Mouse (Mus musculus): ENCODE data around the gene Gm20388. TPM values are rescaled to one million over a fixed set of nuclear protein-coding genes. Genes with fewer than 3 reads are reported as not detected.

Gene Gm20388
- polyA plus RNA-seq, 1 experiment from 2014 or later, result not detected

DNA sequence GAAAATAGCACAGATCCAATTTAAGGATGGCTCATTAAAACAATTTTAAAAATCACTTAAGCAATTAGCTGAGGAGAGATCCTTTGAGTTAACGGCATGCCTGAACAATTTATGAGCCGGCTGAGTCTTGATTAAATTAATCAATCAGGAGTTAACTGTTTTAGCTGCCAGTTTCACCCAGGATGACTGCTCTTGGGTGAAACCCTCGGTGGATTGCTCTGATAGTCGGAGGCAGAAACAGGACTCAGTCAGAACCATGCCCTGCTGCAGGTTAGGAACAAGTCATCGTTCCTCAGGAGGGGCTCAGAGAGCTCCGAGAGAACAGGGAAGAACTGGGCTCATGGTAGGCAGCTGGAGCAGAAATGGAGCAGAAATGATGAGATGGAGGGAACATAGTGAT lies 4241.2 kb downstream of the Gm20388 start:
- WGBS, result 83% methylated on average over 6 of the region's 6 CpGs
- Histone ChIP-seq H3K36me3 (ENCODE audit: control insufficient read depth, insufficient read depth, low read length) (no peaks in the 10 kb centered on the region), H3K4me1 (ENCODE audit: control insufficient read depth in 2 of 2, insufficient read depth in 2 of 2, low read length in 2 of 2) (peaks cover 0 to 7% of the 10 kb centered on the region in 2 experiments; a peak in 1 of 4 replicates), H3K27ac (replicated peaks in 1 of 2; ENCODE audit: control insufficient read depth in 1 of 2, insufficient read depth in 1 of 2, low read depth in 2 of 2, low read length in 2 of 2) (no peak overlapping the region), H3K9ac (ENCODE audit: low read length) (no peak overlapping the region), H3K4me3 (ENCODE audit: control insufficient read depth in 1 of 2, insufficient read depth in 1 of 2, low read depth in 1 of 2, low read length in 2 of 2) (no peak overlapping the region), H3K4me2 (ENCODE audit: low read length) (no peak overlapping the region), H3K9me3 (ENCODE audit: control insufficient read depth, low read length) (no peaks in the 10 kb centered on the region), H3K27me3 (ENCODE audit: control insufficient read depth, insufficient read depth, low read length) (no peaks in the 10 kb centered on the region)
- ATAC-seq (ENCODE audit: insufficient number of reproducible peaks, insufficient read depth, low FRiP score, low read depth), result no peak

DNA sequence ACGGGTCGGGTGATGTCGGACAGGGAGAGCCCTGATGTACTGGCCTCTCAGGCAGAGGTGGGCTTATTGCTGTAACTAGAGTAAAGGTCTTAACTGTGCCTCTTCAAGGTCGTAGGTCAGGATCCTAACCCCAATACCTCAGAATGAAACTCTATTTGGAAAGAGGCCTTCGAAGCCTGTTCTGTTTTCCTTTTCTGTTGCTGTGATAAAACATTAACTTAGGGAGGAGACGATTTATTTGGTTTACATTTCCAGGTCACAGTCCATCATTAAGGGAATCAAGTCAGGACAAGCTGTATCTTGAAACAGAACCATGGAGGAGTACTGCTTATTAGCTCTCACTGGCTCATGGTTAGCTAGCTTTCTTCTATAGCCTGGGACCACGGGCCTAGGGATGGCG lies 4242.1 kb downstream of the Gm20388 start:
- no peak overlapping the region for H3K9ac ChIP-seq (ENCODE audit: low read length)
- peaks cover 0 to 7% of the 10 kb centered on the region in 2 experiments; a peak in 1 of 4 replicates for H3K4me1 ChIP-seq (ENCODE audit: control insufficient read depth in 2 of 2, insufficient read depth in 2 of 2, low read length in 2 of 2)
- H3K9me3 ChIP-seq (ENCODE audit: control insufficient read depth, low read length), result no peaks in the 10 kb centered on the region
- no peak for ATAC-seq (ENCODE audit: insufficient number of reproducible peaks, insufficient read depth, low FRiP score, low read depth)
- WGBS, result 89% methylated on average over 8 of the region's 8 CpGs
- no peak overlapping the region for H3K4me2 ChIP-seq (ENCODE audit: low read length)
- H3K4me3 ChIP-seq (ENCODE audit: control insufficient read depth in 1 of 2, insufficient read depth in 1 of 2, low read depth in 1 of 2, low read length in 2 of 2), result no peak overlapping the region
- H3K36me3 ChIP-seq (ENCODE audit: control insufficient read depth, insufficient read depth, low read length), result no peaks in the 10 kb centered on the region
- no peak overlapping the region for H3K27ac ChIP-seq (replicated peaks in 1 of 2; ENCODE audit: control insufficient read depth in 1 of 2, insufficient read depth in 1 of 2, low read depth in 2 of 2, low read length in 2 of 2)
- H3K27me3 ChIP-seq (ENCODE audit: control insufficient read depth, insufficient read depth, low read length), result no peaks in the 10 kb centered on the region

DNA sequence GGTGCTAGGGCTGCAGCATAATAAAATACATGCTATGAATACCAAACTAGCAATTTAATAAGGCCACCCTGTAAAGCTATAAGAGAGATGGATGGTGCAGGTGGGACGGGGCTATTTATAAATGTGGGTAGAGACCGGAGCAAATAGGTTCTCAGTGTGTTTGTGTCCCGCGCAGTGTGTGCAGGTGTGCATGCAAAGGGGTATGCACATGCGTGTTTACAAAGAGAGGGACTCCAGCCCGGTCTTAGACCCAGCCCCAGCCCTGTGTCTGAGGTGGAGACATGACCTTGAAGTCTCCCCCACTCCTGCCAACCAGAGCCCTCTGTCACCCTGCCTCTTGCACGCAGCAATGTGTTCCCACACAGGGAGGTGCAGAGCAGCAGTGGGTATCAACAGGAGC lies 4245.7 kb downstream of the Gm20388 start:
- H3K27ac ChIP-seq (replicated peaks in 1 of 2; ENCODE audit: control insufficient read depth in 1 of 2, insufficient read depth in 1 of 2, low read depth in 2 of 2, low read length in 2 of 2), result no peak overlapping the region
- no peak overlapping the region for H3K4me3 ChIP-seq (ENCODE audit: control insufficient read depth in 1 of 2, insufficient read depth in 1 of 2, low read depth in 1 of 2, low read length in 2 of 2)
- H3K4me2 ChIP-seq (ENCODE audit: low read length), result no peak overlapping the region
- no peak for ATAC-seq (ENCODE audit: insufficient number of reproducible peaks, insufficient read depth, low FRiP score, low read depth)
- H3K27me3 ChIP-seq (ENCODE audit: control insufficient read depth, insufficient read depth, low read length), result no peaks in the 10 kb centered on the region
- no peaks in the 10 kb centered on the region for H3K36me3 ChIP-seq (ENCODE audit: control insufficient read depth, insufficient read depth, low read length)
- H3K9ac ChIP-seq (ENCODE audit: low read length), result no peak overlapping the region
- H3K9me3 ChIP-seq (ENCODE audit: control insufficient read depth, low read length), result no peaks in the 10 kb centered on the region
- WGBS, result 65% methylated on average over 7 of the region's 7 CpGs
- H3K4me1 ChIP-seq (ENCODE audit: control insufficient read depth in 2 of 2, insufficient read depth in 2 of 2, low read length in 2 of 2), result peaks cover 0 to 4% of the 10 kb centered on the region in 2 experiments; a peak in 1 of 4 replicates

DNA sequence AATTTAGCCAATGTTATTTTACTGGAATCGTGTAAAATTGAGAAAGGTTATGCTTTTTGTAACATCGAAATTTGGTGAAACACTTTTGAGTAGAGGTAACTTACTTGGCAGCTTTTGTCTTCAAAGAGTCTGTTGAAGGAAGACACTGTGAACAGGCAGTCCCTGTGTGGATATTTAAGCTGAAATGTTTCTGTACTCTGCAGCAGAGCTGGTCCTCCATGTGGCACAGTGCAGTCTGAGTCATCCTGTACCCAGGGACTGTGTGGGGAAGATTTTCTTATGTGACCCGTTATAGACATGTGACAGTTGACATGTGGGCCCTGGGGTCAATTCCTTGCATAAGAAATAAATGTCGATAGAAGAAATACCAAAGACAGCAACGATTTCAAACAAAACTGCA lies 4251.0 kb downstream of the Gm20388 start:
- Histone ChIP-seq H3K4me1 (ENCODE audit: control insufficient read depth in 2 of 2, insufficient read depth in 2 of 2, low read length in 2 of 2) (no peaks in the 10 kb centered on the region), H3K27me3 (ENCODE audit: control insufficient read depth, insufficient read depth, low read length) (no peaks in the 10 kb centered on the region), H3K36me3 (ENCODE audit: control insufficient read depth, insufficient read depth, low read length) (no peaks in the 10 kb centered on the region), H3K9me3 (ENCODE audit: control insufficient read depth, low read length) (no peaks in the 10 kb centered on the region), H3K9ac (ENCODE audit: low read length) (no peak overlapping the region), H3K4me3 (ENCODE audit: control insufficient read depth in 1 of 2, insufficient read depth in 1 of 2, low read depth in 1 of 2, low read length in 2 of 2) (no peak overlapping the region), H3K4me2 (ENCODE audit: low read length) (no peak overlapping the region), H3K27ac (replicated peaks in 1 of 2; ENCODE audit: control insufficient read depth in 1 of 2, insufficient read depth in 1 of 2, low read depth in 2 of 2, low read length in 2 of 2) (no peak overlapping the region)
- 73% methylated on average over 5 of the region's 5 CpGs for WGBS
- no peak for ATAC-seq (ENCODE audit: insufficient number of reproducible peaks, insufficient read depth, low FRiP score, low read depth)

DNA sequence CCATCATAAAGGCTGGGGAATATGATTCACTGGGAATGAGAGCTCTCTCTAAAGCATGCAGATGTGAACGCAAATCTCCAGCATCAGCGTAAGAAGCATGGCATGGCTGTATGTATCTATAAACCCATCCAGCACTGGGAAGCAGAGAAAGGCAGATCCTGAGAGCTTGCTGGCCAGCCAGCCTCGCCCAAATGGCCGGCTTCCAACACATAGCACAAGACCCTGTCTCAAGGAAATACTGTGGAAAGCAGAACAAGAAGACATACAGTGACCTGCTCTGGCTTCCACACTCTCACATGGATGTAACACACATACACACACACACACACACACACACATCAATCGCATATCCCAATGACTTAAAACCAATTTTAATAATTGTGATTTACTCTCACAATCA lies 4252.6 kb downstream of the Gm20388 start:
- Histone ChIP-seq H3K36me3 (ENCODE audit: control insufficient read depth, insufficient read depth, low read length) (no peaks in the 10 kb centered on the region), H3K9me3 (ENCODE audit: control insufficient read depth, low read length) (no peaks in the 10 kb centered on the region), H3K4me2 (ENCODE audit: low read length) (no peak overlapping the region), H3K27me3 (ENCODE audit: control insufficient read depth, insufficient read depth, low read length) (no peaks in the 10 kb centered on the region), H3K4me1 (ENCODE audit: control insufficient read depth in 2 of 2, insufficient read depth in 2 of 2, low read length in 2 of 2) (no peaks in the 10 kb centered on the region), H3K9ac (ENCODE audit: low read length) (no peak overlapping the region), H3K4me3 (ENCODE audit: control insufficient read depth in 1 of 2, insufficient read depth in 1 of 2, low read depth in 1 of 2, low read length in 2 of 2) (no peak overlapping the region), H3K27ac (replicated peaks in 1 of 2; ENCODE audit: control insufficient read depth in 1 of 2, insufficient read depth in 1 of 2, low read depth in 2 of 2, low read length in 2 of 2) (no peak overlapping the region)
- 76% methylated on average over 5 of the region's 5 CpGs for WGBS
- no peak for ATAC-seq (ENCODE audit: insufficient number of reproducible peaks, insufficient read depth, low FRiP score, low read depth)

DNA sequence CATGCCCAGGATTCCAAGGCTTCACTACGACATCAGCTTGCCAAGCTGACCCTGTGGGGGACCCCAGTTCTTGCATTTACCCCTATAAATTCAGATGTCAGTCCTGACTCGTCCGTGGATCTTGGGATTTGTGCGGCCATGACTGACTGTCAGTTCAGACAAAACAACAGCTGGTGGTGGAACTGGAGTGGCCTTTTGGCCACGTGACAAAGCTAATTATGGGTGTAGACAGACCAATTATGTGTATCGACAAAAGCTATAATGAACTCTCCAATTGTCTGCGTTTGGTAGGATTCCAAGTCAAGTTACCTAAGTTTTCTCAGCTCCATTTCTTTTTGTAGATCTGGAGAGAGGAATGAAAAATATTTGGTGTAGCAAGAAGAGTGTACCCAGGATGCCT lies 4259.1 kb downstream of the Gm20388 start:
- Histone ChIP-seq H3K9ac (ENCODE audit: low read length) (no peak overlapping the region), H3K9me3 (ENCODE audit: control insufficient read depth, low read length) (no peaks in the 10 kb centered on the region), H3K27me3 (ENCODE audit: control insufficient read depth, insufficient read depth, low read length) (peaks cover 6% of the 10 kb centered on the region; the same call in 1 of the 2 replicates), H3K4me2 (ENCODE audit: low read length) (no peak overlapping the region), H3K4me3 (ENCODE audit: control insufficient read depth in 1 of 2, insufficient read depth in 1 of 2, low read depth in 1 of 2, low read length in 2 of 2) (no peak overlapping the region), H3K4me1 (ENCODE audit: control insufficient read depth in 2 of 2, insufficient read depth in 2 of 2, low read length in 2 of 2) (peaks cover 13 to 21% of the 10 kb centered on the region in 2 experiments), H3K27ac (replicated peaks in 1 of 2; ENCODE audit: control insufficient read depth in 1 of 2, insufficient read depth in 1 of 2, low read depth in 2 of 2, low read length in 2 of 2) (no peak overlapping the region), H3K36me3 (ENCODE audit: control insufficient read depth, insufficient read depth, low read length) (no peaks in the 10 kb centered on the region)
- ATAC-seq (ENCODE audit: insufficient number of reproducible peaks, insufficient read depth, low FRiP score, low read depth), result no peak
- WGBS, result 85% methylated on average over 7 of the region's 7 CpGs

DNA sequence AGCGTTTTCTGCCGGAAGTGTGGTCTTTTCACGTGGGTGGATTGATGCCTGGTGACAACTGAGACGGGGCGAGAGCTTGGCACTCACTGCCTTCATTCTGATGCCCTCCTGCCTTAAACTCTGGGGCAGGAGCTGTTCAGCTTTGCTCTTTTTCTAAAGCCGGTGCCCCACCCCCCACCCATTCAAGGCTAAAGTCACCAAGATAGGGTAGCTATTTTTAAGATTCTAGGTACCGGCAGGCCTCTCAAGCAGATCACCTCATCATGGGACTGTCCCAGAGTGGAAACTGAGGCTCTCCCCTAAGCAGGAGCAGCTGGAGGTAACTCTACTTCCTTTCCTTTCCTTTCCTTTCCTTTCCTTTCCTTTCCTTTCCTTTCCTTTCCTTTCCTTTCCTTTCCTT lies 4260.0 kb downstream of the Gm20388 start:
- H3K4me3 ChIP-seq (ENCODE audit: control insufficient read depth in 1 of 2, insufficient read depth in 1 of 2, low read depth in 1 of 2, low read length in 2 of 2), result no peak overlapping the region
- no peak overlapping the region; the same call in 1 of the 2 replicates for H3K9ac ChIP-seq (ENCODE audit: low read length)
- no peaks in the 10 kb centered on the region for H3K36me3 ChIP-seq (ENCODE audit: control insufficient read depth, insufficient read depth, low read length)
- no peak overlapping the region for H3K4me2 ChIP-seq (ENCODE audit: low read length)
- H3K27me3 ChIP-seq (ENCODE audit: control insufficient read depth, insufficient read depth, low read length), result peaks cover 8% of the 10 kb centered on the region
- peaks cover 13 to 21% of the 10 kb centered on the region in 2 experiments for H3K4me1 ChIP-seq (ENCODE audit: control insufficient read depth in 2 of 2, insufficient read depth in 2 of 2, low read length in 2 of 2)
- ATAC-seq (ENCODE audit: insufficient number of reproducible peaks, insufficient read depth, low FRiP score, low read depth), result no peak
- 58% methylated on average over 7 of the region's 7 CpGs for WGBS
- H3K27ac ChIP-seq (replicated peaks in 1 of 2; ENCODE audit: control insufficient read depth in 1 of 2, insufficient read depth in 1 of 2, low read depth in 2 of 2, low read length in 2 of 2), result no peak overlapping the region
- H3K9me3 ChIP-seq (ENCODE audit: control insufficient read depth, low read length), result no peaks in the 10 kb centered on the region

Data from heart, embryonic 14.5 days (tissue).